Mouse (Mus musculus): Measurements from ENCODE around the gene Slc41a1.

DNA sequence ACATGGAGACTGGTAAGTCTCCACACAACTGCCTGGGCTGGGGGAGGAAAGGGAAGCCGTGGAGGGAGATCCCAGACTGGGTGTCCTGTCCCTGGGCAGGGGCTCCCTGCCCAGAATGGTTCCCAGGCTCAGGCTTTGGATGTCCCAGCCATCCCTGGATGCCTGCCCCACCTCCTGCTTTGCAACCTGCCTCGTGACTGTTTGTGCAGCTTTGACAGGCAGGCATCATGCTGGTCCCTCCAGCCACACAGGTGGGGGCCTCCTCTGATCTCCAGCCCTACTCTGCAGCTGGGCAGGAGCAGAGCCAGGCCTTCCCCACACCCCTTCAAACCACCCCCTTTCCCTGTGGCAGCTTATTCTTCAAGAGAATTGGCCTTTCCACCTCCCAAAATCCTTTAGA is 12.0 kb downstream of the Slc41a1 start:
- TF ChIP-seq CTCF (IDR thresholded peaks at IDR 0.05; ENCODE audit: borderline replicate concordance, insufficient read depth, low read depth, low read length) (no peak), POLR2A (IDR thresholded peaks at IDR 0.05; ENCODE audit: borderline replicate concordance, insufficient read depth, low read length) (no peak)

Measured in cerebellum, adult 2 months (tissue).